Mouse (Mus musculus) common myeloid progenitor, adult 5-6 weeks (primary cell): Measurements from ENCODE around the gene Dner. TPM values are rescaled to one million over a fixed set of nuclear protein-coding genes. Genes with fewer than 3 reads are reported as not detected.
"Not testable (repeated sequence)": the region's sequence is repeated elsewhere in the genome, so short reads cannot be mapped to it uniquely, and the experiment has no call there.

Experiments used
- ATAC-seq: replicated peaks from 2 replicates; pipeline ENCODE4 v1.8.0; 2016; ENCODE audit warnings: low read depth, mild to moderate bottlenecking, moderate TSS enrichment, inconsistent platforms; ENCODE audit not compliant: poor library complexity, severe bottlenecking
- total RNA-seq: library from RNA; stranded (forward); fragments of 200-1000, 187-1606 nt; gene quantifications from 2 replicates; pipeline ENCODE4 v1.2.3, GENCODE M21; 2017

Dner gene
- total RNA-seq, 1 experiment from 2014 or later: not detected

- peak; percentile 81 for ATAC-seq
Measured at GRCm38 (mm10) chr1:84359611-84360500, 336.2 kb downstream of the Dner start.

DNA sequence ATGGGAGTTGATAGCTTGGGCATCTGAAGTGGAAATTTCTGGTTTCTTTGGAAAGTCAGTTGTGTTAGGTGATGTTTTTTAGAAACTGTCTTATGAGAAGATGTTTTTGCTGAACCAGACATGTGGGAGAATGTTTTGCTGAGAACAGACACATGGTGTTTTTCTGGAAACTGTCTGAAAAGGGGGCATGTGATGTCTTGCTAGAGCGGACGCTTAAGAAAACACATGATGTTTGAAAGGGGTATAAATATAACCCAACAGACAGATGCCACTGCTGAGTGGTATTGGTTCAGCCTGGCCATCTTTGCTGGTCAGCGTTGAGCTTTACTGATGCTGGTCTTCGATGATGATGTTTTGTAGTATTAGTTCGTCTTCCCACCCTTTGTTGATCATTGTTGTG lies 338.8 kb downstream of the Dner start:
- no peak for ATAC-seq

DNA sequence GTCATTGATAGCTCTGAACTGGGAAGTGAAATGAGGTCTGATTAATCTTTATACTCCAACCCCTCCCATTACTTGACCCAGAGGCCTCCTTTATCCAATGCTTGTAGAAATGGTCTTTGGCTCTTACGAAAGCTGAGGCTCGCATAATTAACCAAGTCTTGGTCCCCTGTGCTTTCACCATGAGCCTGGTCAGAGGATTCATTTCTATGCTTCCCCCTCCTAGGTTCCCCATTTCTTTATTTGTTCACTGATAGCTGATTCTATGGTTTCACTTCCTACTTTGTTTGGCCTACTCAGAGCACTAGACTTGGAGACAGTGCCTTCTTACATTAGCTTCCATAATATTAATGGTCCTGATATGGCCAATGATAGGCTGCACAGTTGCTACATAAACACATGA lies 345.8 kb downstream of the Dner start:
- peak; percentile 100 for ATAC-seq

GRCm38 (mm10) chr1:84347796-84348476 lies 348.1 kb downstream of the Dner start:
- no peak for ATAC-seq

DNA sequence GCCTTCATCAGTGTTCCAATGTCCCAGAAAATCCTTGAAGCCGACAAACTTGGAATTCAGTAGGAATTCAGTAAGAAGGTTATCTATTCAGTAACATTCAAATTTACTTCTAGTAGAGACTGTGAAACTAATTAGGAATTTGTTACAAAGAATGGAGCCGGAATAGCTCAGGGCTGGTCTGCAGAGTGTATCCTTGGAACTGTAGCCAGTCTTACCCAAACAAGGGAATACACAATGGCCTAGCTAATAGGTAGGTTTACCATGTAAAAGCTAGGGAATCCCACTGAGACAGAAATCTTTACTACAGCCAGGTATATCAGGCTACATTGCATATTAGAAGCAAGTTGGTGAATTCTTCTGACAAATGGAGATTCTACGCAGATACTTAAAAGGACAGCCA lies 363.2 kb downstream of the Dner start:
- ATAC-seq: not testable (repeated sequence)

DNA sequence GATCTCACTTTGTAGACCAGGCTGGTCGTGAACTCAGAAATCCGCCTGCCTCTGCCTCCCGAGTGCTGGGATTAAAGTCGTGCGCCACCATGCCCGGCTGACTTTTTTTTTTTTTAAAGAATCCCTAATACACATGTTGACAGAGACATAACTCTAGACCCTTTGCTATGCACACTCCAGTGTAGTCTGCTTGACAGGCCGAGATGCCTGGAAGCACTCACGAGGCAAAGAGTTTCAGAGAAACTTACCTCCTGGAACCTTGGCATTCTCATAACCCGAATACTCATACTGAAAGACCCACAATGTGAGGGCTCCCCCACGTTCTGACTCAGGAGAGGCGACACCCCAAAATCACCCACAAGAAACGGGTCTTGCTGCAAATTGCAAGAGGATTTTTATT lies 364.2 kb downstream of the Dner start:
- not testable (repeated sequence) for ATAC-seq

- no peak for ATAC-seq
Measured at GRCm38 (mm10) chr1:84325309-84325708, 370.7 kb downstream of the Dner start.

GRCm38 (mm10) chr1:84321327-84321726 lies 374.7 kb downstream of the Dner start:
- no peak for ATAC-seq

Other genes with a start within 250 kb of the Dner start
- 2.5 and 4.5 TPM in 2 replicates for gene Fbxo36, start 143.6 kb upstream of the Dner start, total RNA-seq
- 277 and 311 TPM in 2 replicates for gene Trip12, start 144.3 kb upstream of the Dner start, total RNA-seq
- gene Slc16a14, start 238.9 kb upstream of the Dner start, total RNA-seq: not detected in 2 replicates